Mouse (Mus musculus): ENCODE data around the gene Saal1.

GRCm38 (mm10) chr7:46719526-46719925 lies 9.0 kb upstream of the Saal1 start:
- TF ChIP-seq CTCF (IDR thresholded peaks at IDR 0.05; ENCODE audit: borderline replicate concordance, insufficient read depth, low read length): no peak
- no peak for TF ChIP-seq POLR2A (IDR thresholded peaks at IDR 0.05; ENCODE audit: low read depth, low read length)
